Mouse (Mus musculus): ENCODE data around the gene Lhb.
"Not testable (repeated sequence)": the region's sequence is repeated elsewhere in the genome, so short reads cannot be mapped to it uniquely, and the experiment has no call there.

The Lhb gene

GRCm38 (mm10) chr7:45455932-45456696 is 35.5 kb downstream of the Lhb start:
- DNase-seq (ENCODE audit: low read depth, low spot score) = no peak

- DNase-seq (ENCODE audit: low read depth, low spot score) = no peak
These were observed 36.1 kb downstream of the Lhb start for GRCm38 (mm10) chr7:45456721-45457203.

GRCm38 (mm10) chr7:45457204-45458060 is 36.8 kb downstream of the Lhb start:
- DNase-seq (ENCODE audit: low read depth, low spot score) = no peak

- DNase-seq (ENCODE audit: low read depth, low spot score) = peak; percentile 72
These were observed 38.3 kb downstream of the Lhb start for GRCm38 (mm10) chr7:45458748-45459563.

GRCm38 (mm10) chr7:45459564-45460140 is 39.0 kb downstream of the Lhb start, which contains the start of gene Ftl1:
TSS of gene Ftl1 (minus strand) at chr7:45459884.
- DNase-seq (ENCODE audit: low read depth, low spot score) = peak; percentile 98

- DNase-seq (ENCODE audit: low read depth, low spot score) = no peak
These were observed 39.8 kb downstream of the Lhb start for GRCm38 (mm10) chr7:45460377-45460776.

GRCm38 (mm10) chr7:45460860-45461314 is 40.3 kb downstream of the Lhb start:
- DNase-seq (ENCODE audit: low read depth, low spot score) = no peak

- DNase-seq (ENCODE audit: low read depth, low spot score) = no peak
These were observed 40.7 kb downstream of the Lhb start for GRCm38 (mm10) chr7:45461326-45461725.

GRCm38 (mm10) chr7:45461781-45462180 is 41.2 kb downstream of the Lhb start:
- DNase-seq (ENCODE audit: low read depth, low spot score) = no peak

GRCm38 (mm10) chr7:45462325-45462724 is 41.7 kb downstream of the Lhb start:
- no peak for DNase-seq (ENCODE audit: low read depth, low spot score)

GRCm38 (mm10) chr7:45462868-45463267 is 42.2 kb downstream of the Lhb start:
- DNase-seq (ENCODE audit: low read depth, low spot score) = not testable (repeated sequence)

GRCm38 (mm10) chr7:45463987-45464778 is 43.6 kb downstream of the Lhb start:
- DNase-seq (ENCODE audit: low read depth, low spot score) = no peak

GRCm38 (mm10) chr7:45465112-45465511 is 44.5 kb downstream of the Lhb start:
- DNase-seq (ENCODE audit: low read depth, low spot score) = no peak

- no peak for DNase-seq (ENCODE audit: low read depth, low spot score)
These were observed 44.9 kb downstream of the Lhb start for GRCm38 (mm10) chr7:45465549-45465948.

- peak; percentile 96 for DNase-seq (ENCODE audit: low read depth, low spot score)
These were observed 45.9 kb downstream of the Lhb start, which contains the start of gene Bax for GRCm38 (mm10) chr7:45466283-45467089. TSS of gene Bax (minus strand) at chr7:45466898.

GRCm38 (mm10) chr7:45467090-45467670 is 46.6 kb downstream of the Lhb start:
- no peak for DNase-seq (ENCODE audit: low read depth, low spot score)

- DNase-seq (ENCODE audit: low read depth, low spot score) = peak; percentile 74
These were observed 50.2 kb downstream of the Lhb start for GRCm38 (mm10) chr7:45470869-45471268.

Data from forelimb bud, embryonic 11.5 days (tissue).